Mouse (Mus musculus): Measurements from ENCODE around the gene Vegfa.

- TF ChIP-seq GATA1 (IDR thresholded peaks at IDR 0.05; ENCODE audit: low read length) (no peak), TAL1 (IDR thresholded peaks at IDR 0.05; ENCODE audit: low read length) (no peak)
These were observed 1.9 kb upstream of the Vegfa start for GRCm38 (mm10) chr17:46034110-46034509.

Measured in erythroblast, embryonic 14.5 days (primary cell).